10 mouse cellular contexts compared by ENCODE assay signal in the genomic region with DNA sequence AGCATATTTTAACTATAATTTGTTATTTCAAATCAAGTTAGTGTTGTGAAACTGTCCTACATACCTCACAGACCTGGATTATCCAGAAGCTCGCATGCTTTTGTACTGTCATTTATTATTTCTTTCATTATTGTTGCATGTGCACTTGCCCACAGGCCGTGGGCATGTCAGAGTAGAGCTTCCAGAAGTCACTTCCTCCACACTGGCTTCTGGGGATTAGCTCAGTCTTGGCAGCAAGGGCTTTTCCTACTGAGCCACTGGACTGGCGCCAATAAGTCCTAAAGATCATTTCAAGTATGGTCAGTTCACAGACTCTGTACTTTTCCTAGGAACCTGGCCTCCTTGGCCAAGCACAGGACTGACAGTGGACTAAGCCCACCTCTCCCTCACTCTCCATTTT. TPM values are rescaled to one million over a fixed set of nuclear protein-coding genes. Genes with fewer than 3 reads are reported as not detected.
DNase-seq lines count a peak whose midpoint lies in the region; ATAC-seq and TF ChIP-seq lines count a peak whose summit lies in the region.
"Had no signal": no experiment of that assay in that cellular context is flagged by ENCODE, and none has a peak within 500 bp of the region (broad histone marks: within the 10 kb centered on the region; RNA-seq: fewer than 3 reads in every experiment).

No protein-coding gene starts in this region.

- no peaks in the 10 kb centered on the region for H3K36me3 ChIP-seq in midbrain, embryonic 14.5 days (ENCODE audit: control insufficient read depth, insufficient read depth, low read length)
- no peaks in the 10 kb centered on the region for H3K36me3 ChIP-seq in midbrain, embryonic 15.5 days (replicated peaks)
- no peaks in the 10 kb centered on the region for H3K36me3 ChIP-seq in stomach, postnatal 0 days (ENCODE audit: control insufficient read depth, insufficient read depth, low read length)
- H3K36me3 ChIP-seq: heart, embryonic 12.5 days; liver, embryonic 13.5 days had no signal

- no peak for TF ChIP-seq CTCF in stomach, postnatal 0 days (IDR thresholded peaks at IDR 0.05; ENCODE audit: low read depth)

- DNase-seq in heart, adult 18-20 months: peak; percentile 25 to 39
- no peak for DNase-seq in heart, postnatal 25 days (ENCODE audit: low spot score)
- DNase-seq in midbrain, embryonic 14.5 days: peak; percentile 32
- DNase-seq in kidney, adult 9 months: peak; percentile 61
- DNase-seq in stomach, postnatal 0 days (ENCODE audit: low spot score): peak; percentile 34
- DNase-seq in ovary, adult 18-20 months (ENCODE audit: low spot score): no peak
- DNase-seq in c-Kit-positive CD71-positive TER-119-positive erythroid progenitor cells, embryonic 14.5 days (ENCODE audit: low spot score): no peak
- DNase-seq: liver, embryonic 13.5 days had no signal

- no peak for ATAC-seq in midbrain, embryonic 14.5 days (ENCODE audit: low FRiP score, low TSS enrichment)
- ATAC-seq in midbrain, embryonic 15.5 days (replicated peaks): no peak
- ATAC-seq in stomach, postnatal 0 days (ENCODE audit: low FRiP score, low TSS enrichment): 0 out of 2 replicates have a peak, but pooled peaks have one; percentile 57

- TF ChIP-seq EP300 in stomach, postnatal 0 days (optimal IDR thresholded peaks at IDR 0.05): no peak

- no peak overlapping the region for H3K4me3 ChIP-seq in midbrain, embryonic 14.5 days (replicated peaks; ENCODE audit: low read depth, low read length)
- H3K4me3 ChIP-seq in midbrain, embryonic 15.5 days: no peak overlapping the region
- no peak overlapping the region for H3K4me3 ChIP-seq in stomach, postnatal 0 days (ENCODE audit: low read depth, low read length)
- H3K4me3 ChIP-seq: heart, embryonic 12.5 days; liver, embryonic 13.5 days had no signal

- no peak overlapping the region for H3K4me2 ChIP-seq in midbrain, embryonic 14.5 days (ENCODE audit: low read length)
- H3K4me2 ChIP-seq in midbrain, embryonic 15.5 days: no peak overlapping the region
- no peak overlapping the region for H3K4me2 ChIP-seq in stomach, postnatal 0 days (replicated peaks; ENCODE audit: low read depth)
- H3K4me2 ChIP-seq: heart, embryonic 12.5 days; liver, embryonic 13.5 days had no signal

- H3K9ac ChIP-seq in midbrain, embryonic 14.5 days (replicated peaks; ENCODE audit: low read length): no peak overlapping the region
- H3K9ac ChIP-seq in midbrain, embryonic 15.5 days: no peak overlapping the region
- H3K9ac ChIP-seq in stomach, postnatal 0 days (ENCODE audit: low read length): no peak overlapping the region
- H3K9ac ChIP-seq: heart, embryonic 12.5 days; liver, embryonic 13.5 days had no signal

- H3K9me3 ChIP-seq in midbrain, embryonic 14.5 days (ENCODE audit: control insufficient read depth, low read length): no peaks in the 10 kb centered on the region
- no peaks in the 10 kb centered on the region for H3K9me3 ChIP-seq in midbrain, embryonic 15.5 days
- no peaks in the 10 kb centered on the region for H3K9me3 ChIP-seq in stomach, postnatal 0 days (ENCODE audit: control insufficient read depth, low read length)
- H3K9me3 ChIP-seq: heart, embryonic 12.5 days; liver, embryonic 13.5 days had no signal

- WGBS in midbrain, embryonic 14.5 days: 66% methylated on average over 3 of the region's 3 CpGs
- 69% methylated on average over 3 of the region's 3 CpGs for WGBS in midbrain, embryonic 15.5 days
- 46% methylated on average over 3 of the region's 3 CpGs for WGBS in stomach, postnatal 0 days

- H3K27me3 ChIP-seq in midbrain, embryonic 14.5 days (ENCODE audit: control insufficient read depth, insufficient read depth, low read length): no peaks in the 10 kb centered on the region
- H3K27me3 ChIP-seq in midbrain, embryonic 15.5 days (replicated peaks): no peaks in the 10 kb centered on the region
- no peaks in the 10 kb centered on the region for H3K27me3 ChIP-seq in stomach, postnatal 0 days (ENCODE audit: control insufficient read depth, insufficient read depth, low read length)
- H3K27me3 ChIP-seq: heart, embryonic 12.5 days; liver, embryonic 13.5 days had no signal

- H3K4me1 ChIP-seq in midbrain, embryonic 14.5 days (ENCODE audit: control insufficient read depth, insufficient read depth, low read length): no peaks in the 10 kb centered on the region
- no peaks in the 10 kb centered on the region for H3K4me1 ChIP-seq in midbrain, embryonic 15.5 days
- H3K4me1 ChIP-seq in stomach, postnatal 0 days (replicated peaks; ENCODE audit: control insufficient read depth, insufficient read depth): no peaks in the 10 kb centered on the region
- H3K4me1 ChIP-seq: heart, embryonic 12.5 days; liver, embryonic 13.5 days had no signal

- intact Hi-C loops in heart, postnatal 25 days (cut with DNase I): no loop called here

- H3K27ac ChIP-seq in midbrain, embryonic 14.5 days (replicated peaks; ENCODE audit: low read depth, low read length): no peak overlapping the region
- no peak overlapping the region for H3K27ac ChIP-seq in midbrain, embryonic 15.5 days
- H3K27ac ChIP-seq in stomach, postnatal 0 days (replicated peaks): no peak overlapping the region
- H3K27ac ChIP-seq: liver, embryonic 13.5 days had no signal

RNA-seq across cellular contexts. Expression of gene Nek7, which starts 25.1 kb away (rescaled TPM):
- 10 to 100 TPM; 76.8 to 80.9 TPM for total RNA-seq in heart, adult 18-20 months (2021)
- 10 to 100 TPM; 67.3 to 71.1 TPM for total RNA-seq in heart, postnatal 25 days (2021)
- 13.1 and 24.3 TPM in 2 replicates for polyA plus RNA-seq in midbrain, embryonic 14.5 days (2014; fragmentation: Nextera tagmentation; extraction: Ambion mirVana)
- 17.8 and 21.4 TPM in 2 replicates for polyA plus RNA-seq in midbrain, embryonic 15.5 days (2015; fragmentation: Nextera tagmentation; extraction: Ambion mirVana)
- polyA plus RNA-seq in stomach, postnatal 0 days (2015; fragmentation: Nextera tagmentation; extraction: Ambion mirVana): 35.8 and 40.0 TPM in 2 replicates

Comparison
In these comparisons a context has a peak if more than half of its experiments do, and no peak if none do; other contexts are left out.
1. DNase-seq: peak in heart, adult 18-20 months (2 of 2), midbrain, embryonic 14.5 days (single experiment), kidney, adult 9 months (single experiment) and stomach, postnatal 0 days (single experiment); none in heart, postnatal 25 days (single experiment), ovary, adult 18-20 months (single experiment) and c-Kit-positive CD71-positive TER-119-positive erythroid progenitor cells, embryonic 14.5 days (single experiment).